Mouse (Mus musculus) T-helper 2 cell (primary cell): ENCODE results near the gene Emc8.

Experiments used
- in situ Hi-C: fragments of 300-600 bp; cut with MboI, MseI; formaldehyde crosslinking; loops from one replicate; pipeline ENCODE4 v1.15.1; 2025; ENCODE audit warnings: high pct_unique_total_duplicates

The Emc8 gene

DNA sequence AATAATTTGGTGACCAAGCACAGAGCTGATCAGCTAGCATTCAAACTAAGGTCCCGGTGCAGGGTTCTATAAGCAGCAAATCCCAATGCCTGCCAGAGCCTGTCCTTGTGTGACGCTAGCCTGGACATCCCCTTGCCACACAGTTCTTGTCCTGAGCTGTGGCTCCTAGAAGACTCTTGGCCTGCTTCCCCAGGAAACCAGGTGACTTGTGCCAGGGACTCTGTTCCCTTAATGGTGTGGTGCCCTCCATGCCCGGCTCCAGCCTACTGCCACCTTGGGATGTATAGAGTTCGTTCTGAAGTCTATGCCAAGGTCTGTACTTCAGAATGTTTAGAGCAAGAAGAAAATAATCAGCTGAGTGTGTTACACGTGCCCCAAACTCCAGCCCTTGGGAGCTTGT, 18.2 kb upstream of the Emc8 start:
- in situ Hi-C loops, result loop anchor here (25.0 kb wide), 1 partner anchor 401 kb away; the partner anchor contains the start of gene Foxf1

DNA sequence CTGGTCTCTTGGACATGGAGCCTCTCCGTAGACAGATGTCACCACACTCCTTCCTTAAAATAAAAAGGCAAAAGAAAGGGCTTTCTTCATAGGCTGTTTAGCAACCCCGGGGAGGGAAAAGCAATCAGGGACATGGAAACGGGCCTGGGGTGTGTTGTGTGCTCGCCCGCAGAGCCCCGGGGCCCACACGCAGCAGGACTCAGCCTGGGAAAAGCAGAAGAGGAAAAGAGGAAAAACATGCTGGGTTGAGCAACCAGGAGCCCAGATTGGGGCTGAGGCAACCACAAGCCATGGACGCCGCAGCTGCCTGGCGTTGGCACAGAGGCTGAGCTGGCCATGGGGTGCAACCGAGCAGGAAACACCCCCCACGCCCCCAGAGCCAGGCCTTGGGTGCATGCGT, 17.7 kb upstream of the Emc8 start:
- in situ Hi-C loops, result loop anchor here (25.0 kb wide), 1 partner anchor 401 kb away; the partner anchor contains the start of gene Foxf1

DNA sequence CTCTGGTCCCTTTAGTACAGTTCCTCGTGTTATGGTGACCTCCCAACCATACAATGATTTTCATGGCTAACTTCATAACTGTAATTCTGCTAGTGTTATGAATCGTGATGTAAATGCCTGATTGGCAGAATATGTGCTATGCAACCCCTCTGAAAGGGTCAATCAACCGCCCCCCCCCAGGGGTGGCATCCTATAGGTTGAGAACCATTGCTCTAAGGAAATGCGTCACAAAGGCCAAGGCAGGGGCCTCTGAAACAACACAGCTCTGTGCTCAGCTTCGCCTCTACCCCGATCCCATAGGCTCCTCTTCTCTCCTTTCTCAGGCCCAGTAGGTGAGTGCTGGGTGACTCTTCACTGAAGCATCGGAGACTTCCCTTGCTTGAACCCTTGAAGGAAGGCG, 17.2 kb upstream of the Emc8 start:
- in situ Hi-C loops, result loop anchor here (25.0 kb wide), 1 partner anchor 402 kb away; the partner anchor contains the start of gene Foxf1

DNA sequence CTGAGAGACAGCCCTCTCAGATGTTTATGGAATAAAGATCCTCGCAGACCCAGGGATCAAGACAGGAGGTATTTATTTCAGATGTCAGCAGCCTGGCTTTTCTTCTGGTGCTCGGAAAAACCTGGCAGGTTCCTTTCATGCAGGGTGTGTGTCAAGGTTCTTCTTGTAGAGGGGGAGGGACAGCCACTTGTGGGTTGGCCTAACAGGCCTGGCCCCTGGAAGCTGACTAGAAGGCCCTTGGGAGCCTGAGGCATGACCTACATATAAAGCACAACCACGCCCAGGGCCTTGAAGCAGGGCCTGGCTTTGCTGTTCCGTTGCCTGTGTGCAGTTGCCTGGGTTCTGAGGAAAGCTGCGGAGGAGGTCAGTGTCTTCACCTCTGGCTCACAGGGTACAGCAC, 16.7 kb upstream of the Emc8 start:
- in situ Hi-C loops, result loop anchor here (25.0 kb wide), 1 partner anchor 402 kb away; the partner anchor contains the start of gene Foxf1

DNA sequence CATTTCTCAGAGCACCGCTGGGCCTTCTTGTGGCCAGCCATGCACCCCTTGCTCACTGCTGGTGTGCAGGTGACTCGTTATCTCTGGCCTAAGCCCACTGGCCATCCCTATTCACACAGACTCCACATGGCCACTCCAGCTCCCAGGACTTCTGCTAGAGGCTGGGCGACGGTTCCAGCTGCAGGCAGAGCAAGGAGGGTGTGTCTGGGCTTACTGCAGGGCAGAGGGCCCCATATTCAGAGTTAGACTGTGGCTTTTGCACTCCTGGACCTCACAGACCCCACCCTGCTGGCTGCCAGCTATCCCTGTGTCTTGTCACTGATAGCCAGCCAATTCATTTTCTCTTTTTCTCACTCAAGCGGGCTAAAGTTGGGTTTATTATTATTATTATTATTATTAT, 15.7 kb upstream of the Emc8 start:
- in situ Hi-C loops, result loop anchor here (25.0 kb wide), 1 partner anchor 403 kb away; the partner anchor contains the start of gene Foxf1

DNA sequence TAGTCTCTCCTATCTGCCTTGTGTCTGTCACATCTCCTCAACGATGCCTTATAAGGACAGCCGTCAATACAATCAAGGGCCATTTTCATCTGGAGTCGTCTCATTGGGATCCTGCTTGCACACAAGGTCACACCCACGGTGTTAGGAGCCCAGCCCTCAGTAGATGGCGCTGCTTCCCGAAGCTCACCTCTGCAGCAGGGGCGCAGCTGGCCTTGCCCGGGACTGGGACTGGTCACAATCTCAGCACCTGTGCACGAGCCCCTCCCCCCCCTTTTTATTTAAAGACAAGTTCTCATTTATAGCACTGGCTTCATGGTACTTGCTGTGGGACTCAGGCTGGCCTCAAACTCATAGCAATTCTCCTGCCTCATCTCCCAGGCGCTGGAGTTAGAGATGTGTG, 15.2 kb upstream of the Emc8 start:
- in situ Hi-C loops, result loop anchor here (25.0 kb wide), 1 partner anchor 404 kb away; the partner anchor contains the start of gene Foxf1

DNA sequence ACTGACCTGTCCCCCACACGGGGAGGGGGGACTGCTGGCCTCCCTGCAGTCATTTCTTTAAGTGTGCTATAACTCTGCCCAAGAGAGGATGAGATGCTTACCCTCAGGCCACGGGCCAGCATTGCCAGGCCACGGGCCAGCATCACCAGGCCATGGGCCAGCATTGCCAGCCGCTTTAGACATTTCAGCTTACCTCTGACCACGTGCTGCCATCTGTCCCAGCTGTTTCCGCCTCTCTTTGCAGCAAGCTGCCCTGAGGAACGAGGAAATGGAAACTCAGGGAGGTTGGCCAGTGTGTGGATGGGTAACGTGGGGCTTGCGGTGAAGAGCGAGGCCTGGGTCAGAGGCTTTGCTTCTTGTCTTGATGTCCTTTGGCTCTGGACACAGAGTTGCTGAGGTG, 12.7 kb upstream of the Emc8 start:
- in situ Hi-C loops, result loop anchor here (25.0 kb wide), 1 partner anchor 406 kb away; the partner anchor contains the start of gene Foxf1

DNA sequence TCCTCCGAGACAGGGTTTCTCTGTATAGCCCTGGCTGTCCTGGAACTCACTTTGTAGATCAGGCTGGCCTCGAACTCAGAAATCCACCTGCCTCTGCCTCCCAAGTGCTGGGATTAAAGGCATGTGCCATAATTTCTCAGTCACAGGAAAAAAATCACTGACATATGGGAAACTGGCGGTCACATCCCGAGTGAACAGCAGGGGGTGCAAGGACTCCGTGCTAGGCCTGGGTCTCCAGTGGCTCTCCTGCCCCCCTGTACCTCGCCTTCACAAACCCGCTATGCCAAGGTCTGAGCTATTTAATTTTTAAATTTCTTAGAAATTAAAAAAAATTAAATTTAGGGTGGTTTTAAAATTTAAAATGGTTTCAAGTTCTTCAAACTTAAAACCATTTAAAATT, 12.0 kb upstream of the Emc8 start:
- in situ Hi-C loops, result loop anchor here (25.0 kb wide), 1 partner anchor 407 kb away; the partner anchor contains the start of gene Foxf1

DNA sequence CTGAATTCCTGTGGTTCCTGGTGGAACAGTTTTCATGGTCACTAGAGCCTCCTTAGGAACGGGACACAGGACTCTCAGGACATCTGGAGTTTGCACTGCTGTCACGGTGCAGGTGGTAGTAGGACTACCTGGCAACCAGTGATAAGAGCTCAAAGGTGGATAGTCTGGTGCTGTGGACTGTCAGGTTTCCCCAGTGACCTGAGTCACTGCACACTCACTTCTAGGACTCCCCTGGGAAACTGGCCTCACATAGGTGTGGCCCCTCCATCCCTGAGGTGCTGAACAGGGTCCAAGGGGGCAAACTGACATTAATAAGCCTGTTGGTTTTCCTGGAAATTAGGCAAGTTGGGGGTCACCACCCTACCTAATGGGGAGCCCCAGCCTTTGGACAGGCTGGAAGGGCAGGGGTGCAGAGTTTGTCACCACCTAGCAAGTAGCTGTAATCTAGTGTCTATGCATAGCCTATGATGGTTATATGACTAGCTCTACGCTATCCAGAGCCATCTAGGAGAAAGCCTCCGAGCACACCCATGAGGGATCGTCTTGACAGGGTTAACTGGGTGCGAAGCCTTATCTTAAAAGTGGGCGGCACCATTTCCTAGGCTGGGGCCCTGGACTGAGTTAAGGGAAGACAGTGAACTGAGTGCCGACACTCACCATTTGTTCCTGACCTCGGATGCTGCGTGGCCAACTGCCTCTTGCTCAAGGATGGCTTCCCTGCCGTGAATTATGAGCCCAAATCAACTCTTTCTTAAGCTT, 11.4 kb upstream of the Emc8 start:
- in situ Hi-C loops, result loop anchor here (5.0 to 25.0 kb wide), 2 partner anchors 112 to 407 kb away; partner anchors contain the start of gene Foxf1

DNA sequence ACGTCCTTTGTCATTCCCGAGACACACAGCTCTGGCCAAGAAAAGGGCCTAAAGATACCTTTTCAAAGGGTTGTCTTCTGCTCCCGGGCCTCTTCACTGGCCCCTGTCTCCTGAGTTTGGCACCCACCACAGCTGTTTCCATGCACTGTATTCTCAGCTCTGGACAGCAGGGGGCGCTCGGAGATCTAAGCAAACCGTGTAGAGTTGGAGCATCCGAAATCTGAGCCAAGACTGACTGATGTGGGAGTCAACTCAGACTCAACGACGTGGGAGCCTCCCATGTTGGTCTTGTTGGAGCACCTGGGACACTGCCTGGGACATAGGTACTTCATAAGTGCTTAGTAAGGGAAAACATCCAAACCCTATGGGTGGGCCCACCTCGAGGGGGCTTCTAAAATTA, 10.1 kb upstream of the Emc8 start:
- in situ Hi-C loops, result loop anchor here (5.0 to 25.0 kb wide), 2 partner anchors 114 to 409 kb away; partner anchors contain the start of gene Foxf1

DNA sequence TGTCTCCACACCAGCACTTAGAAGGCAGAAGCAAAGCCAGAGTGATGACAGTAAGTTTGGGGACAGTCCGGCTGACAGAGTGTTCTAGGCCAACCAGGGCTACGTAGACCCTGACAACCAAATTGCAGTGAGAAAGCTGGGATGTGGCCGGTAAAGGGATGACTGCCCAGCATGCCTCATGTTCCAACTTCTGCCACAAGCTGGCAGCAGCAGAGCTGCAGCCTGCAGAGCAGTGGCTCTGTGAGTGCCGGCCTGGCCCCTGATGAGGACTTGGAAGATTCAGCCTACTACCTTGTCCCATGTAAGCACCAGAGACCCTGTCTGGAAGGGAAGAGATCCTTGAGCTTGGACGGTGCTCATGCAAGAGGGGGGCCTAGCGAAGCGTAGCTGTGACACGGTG, 7.3 kb upstream of the Emc8 start:
- in situ Hi-C loops, result loop anchor here (5.0 to 25.0 kb wide), 2 partner anchors 117 to 412 kb away; partner anchors contain the start of gene Foxf1

DNA sequence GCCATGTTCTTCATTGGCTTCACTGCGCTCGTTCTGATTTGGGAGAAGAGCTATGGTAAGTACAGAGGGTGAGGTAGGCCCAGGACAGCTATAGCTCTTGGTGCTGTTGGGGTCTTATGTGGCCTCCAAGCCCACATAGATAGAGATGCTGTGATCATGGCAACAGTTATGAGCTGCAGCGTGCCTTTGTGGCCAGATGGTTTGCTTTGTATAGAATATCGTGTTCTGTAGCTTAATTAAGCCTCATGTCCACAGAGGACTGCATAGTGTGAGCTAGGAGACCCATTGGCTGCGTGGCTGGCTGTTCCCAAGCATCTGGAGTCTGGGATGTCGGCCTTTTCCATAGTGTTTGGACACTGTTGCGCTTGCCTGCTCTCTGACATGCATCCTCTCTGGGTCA, 4.9 kb upstream of the Emc8 start:
- in situ Hi-C loops, result no loop called here

DNA sequence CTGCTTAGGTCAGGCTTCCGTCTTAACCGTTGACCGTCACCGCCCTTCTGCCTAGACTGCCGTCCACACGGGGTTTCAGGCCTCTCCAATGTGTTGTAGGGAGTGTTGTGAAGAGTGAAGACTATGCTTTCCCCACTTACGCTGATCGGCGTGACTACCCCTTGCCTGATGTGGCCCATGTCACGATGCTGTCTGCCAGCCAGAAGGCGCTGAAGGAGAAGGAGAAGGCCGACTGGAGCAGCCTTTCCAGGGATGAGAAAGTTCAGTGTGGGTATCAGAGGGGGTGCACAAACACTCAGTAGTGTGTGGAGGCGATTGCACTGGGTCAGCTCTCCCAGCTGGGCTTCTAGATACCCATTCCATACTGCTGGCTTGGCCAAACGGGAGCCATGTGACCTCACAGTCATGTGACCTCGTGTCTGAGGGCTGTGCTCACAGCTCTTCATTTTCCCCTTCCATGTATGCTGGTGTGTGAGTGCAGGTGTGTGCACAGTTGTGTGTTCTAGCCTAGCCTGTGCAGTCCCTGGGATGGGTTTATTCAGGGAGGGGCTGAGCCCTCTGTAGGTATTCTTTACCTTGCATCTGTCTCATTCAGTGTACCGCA, 4.4 kb upstream of the Emc8 start:
- in situ Hi-C loops, result no loop called here

DNA sequence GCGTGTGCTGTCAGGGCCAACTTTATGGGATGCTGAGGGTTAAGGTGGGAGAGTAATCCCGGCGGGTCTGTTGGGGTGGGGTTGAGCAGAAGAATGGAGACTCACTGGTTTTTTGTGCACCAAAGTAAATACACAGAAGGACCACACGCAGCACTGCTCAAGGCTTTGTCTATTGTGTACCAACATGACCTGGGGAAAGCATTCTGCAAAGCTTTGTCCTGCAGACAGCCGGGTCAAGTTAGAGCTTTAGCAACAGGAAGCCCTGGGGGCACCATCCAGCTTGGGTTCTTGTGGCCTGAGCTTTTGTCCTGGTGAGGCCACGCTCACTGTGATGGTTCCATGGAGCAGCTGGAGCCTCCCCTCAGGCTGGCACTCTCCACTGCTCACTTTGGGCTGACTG, 3.4 kb upstream of the Emc8 start:
- in situ Hi-C loops, result no loop called here

DNA sequence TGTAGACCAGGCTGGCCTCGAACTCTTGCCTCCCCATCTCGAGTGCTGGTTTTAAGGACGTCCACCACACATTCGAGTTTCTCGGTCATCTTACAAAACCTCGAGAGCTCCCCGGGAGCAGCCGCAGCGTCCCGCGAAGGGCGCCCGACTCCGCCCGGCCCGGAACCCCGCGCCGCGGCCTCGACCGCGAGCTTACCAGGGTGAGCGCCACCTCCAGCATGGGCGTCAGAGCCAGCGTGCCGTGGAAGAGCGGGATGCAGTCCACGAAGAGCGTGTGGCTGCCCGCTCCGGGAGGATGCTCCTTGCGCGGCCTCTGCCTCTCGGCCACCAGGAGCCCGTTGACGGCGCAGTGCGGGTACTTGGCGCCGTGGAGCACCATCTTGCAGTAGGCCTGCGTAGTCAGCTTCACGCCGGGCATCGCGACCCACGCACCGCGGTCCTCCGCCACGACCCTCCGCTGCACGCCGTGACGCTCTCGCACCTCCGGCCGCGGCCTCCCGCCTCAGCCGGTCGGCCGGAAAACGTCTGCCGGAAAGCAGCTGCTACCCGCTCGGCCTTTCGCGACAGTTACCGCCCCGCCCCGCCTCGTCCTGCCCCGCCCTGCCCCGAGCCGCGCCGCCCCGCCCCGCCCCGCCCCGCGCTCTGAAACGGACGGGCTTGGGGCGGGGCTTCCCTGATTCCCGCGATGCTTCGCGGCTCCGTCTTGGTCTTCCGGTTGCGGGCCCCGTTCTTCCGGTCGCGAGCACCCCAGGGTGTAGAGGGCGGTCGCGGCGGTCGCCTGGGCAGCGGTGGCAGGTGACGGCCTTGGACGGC, 606 bp downstream of the Emc8 start, which contains the start of the genes Gm27021 and Cox4i1:
Gene Gm27021 (minus strand): TSS at position 519 of the 813 bp plus-strand sequence.
Gene Cox4i1 (plus strand): TSS at position 662 of the 813 bp plus-strand sequence.
- in situ Hi-C loops, result no loop called here

DNA sequence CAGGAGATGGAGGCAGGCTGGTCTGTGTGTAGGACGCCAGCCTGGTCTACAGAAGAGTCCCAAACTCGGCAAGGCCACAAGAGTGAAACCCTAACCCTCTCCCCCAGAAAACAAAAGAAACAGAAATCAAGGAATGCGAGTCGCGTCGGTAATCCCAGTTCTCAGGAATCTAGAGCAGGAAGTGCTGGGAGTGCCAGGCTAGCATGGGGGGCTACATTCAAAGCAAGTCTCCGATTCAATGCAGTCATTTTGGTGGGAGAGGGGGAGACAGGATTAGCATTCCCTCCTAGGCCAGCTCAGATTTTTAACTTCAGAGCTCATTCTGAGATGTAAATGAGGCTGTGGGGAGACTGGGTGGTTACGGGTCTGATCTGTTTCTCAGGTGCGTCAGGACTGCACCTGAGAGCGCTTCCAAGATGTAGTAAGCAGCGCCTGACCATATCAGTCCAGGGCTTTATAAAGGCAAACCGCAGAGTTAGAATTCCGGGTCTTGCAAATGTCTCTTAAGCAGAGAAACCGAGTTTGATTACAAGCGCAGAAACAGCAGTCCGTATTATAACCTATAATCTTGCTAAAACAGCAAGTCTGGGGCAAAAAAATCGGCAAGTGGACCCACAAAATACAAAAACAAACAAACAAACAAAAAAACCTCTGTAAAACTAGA, 1.4 kb downstream of the Emc8 start:
- in situ Hi-C loops, result no loop called here

DNA sequence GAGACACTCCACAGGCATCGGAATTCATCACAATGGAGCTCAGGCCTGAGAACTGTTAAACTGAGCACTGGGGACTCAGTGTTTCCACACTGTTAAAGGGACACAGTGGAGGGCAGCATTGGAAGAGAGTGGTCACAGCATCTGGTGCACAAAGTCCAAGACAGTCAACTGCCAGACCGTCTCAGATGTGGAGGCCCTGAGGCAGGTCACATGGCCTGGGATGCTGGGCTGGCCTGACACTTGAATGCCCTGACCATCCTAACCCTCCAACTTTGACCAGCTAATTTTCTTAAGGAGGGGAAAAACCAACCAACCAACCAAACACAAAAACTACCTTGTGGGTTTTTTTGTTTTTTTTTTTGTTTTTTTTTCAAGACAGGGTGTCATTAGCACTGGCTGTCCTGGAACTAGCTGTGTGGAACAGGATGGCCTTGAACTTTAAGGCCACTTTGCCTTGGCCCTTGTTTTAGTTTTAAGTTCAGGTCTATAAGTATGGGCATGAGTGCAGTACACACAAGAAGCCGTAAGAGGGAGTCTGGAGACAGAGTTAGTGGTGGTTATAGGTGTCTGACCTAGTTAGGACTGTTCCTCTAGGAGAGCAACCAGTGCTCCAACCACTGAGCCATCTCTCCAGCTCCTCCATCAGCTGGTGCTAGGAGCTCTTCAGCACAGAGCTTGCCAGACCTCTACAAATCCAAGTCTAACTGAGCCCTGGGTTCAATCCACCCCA, 2.5 kb downstream of the Emc8 start:
- in situ Hi-C loops, result no loop called here

DNA sequence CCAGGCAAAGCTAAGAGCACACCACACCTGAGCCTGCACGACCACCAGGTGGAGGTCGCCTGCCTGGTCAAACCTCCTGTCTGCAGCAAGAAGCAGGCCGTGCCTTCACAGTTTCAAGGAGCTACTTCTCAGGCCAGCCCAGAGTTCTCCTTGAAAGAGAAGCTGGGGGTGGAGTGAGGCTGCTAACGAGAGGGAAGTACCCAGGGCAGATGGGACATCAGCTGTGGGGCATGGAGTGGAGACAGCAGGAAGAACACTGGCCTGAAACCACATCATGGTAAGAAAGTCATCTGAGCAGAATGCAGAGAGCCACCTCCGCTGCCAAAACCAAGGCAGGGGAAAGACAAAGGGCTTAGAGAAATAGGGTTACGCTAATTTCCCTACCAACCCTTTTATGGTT, 3.8 kb downstream of the Emc8 start:
- in situ Hi-C loops, result no loop called here

DNA sequence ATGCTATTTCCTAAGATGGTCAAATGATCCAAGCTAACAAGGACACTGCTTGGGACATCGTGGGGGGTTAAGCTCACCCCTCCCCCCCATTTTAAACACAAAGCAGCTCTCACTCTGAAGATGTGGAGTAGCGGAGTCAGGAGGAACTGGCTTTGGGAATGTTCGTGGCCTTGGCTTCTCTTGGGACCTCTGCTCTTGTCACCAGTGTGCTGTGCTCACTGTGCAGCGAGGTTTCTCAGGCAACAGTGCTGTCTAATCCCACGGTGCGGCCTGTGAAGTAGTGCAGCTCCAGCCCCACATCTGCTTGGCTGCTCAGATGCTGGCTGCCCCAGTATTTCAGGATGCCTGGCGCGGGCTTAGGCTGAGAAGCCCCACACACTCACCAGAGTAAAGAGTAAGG, 11.0 kb downstream of the Emc8 start:
- in situ Hi-C loops, result no loop called here

DNA sequence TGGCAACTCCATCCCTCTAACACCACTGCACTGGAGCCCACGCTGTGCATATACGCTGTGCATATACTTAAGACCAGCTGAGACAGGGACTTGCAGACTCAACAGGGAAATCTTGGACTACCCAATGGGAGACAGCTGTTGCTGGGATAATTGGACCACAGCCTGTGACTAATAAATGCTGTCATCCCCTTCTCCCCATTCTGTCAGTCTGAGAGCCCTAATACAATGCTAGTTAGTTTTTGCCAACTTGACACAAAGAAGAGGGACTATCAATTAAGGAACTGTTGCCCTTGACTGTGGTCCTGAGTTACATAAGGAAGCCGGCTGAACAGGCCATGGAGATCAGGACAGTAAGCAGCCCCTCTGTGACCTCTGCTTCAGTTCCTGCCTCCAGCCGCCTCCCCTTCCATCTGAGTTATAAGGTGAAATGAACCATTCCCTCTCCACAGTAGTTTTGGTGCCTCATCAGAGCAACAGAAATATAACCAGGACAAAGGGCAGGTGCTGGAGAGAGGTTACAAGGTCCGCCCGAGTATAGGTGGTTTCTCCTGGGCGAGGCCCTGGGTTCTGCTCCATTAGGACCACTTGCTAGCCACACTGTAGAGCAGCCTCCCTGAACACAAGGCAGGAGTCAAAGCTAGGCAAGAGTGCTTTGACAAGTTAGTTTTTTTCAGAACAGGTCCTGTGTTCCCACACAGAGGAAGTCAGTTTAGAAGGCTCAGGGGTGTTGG, 11.9 kb downstream of the Emc8 start:
- in situ Hi-C loops, result no loop called here
